Mouse (Mus musculus): ENCODE measurements around the gene Bach1. TPM values are rescaled to one million over a fixed set of nuclear protein-coding genes. Genes with fewer than 3 reads are reported as not detected.

The Bach1 gene
- polyA plus RNA-seq, 1 experiment, result 8.8 TPM

GRCm38 (mm10) chr16:87666620-87667004 lies 32.1 kb upstream of the Bach1 start:
- Histone ChIP-seq H3K4me3 (no peak overlapping the region), H3K36me3 (ENCODE audit: control insufficient read depth, insufficient read depth) (no peaks in the 10 kb centered on the region), H3K79me2 (ENCODE audit: control insufficient read depth, insufficient read depth) (no peaks in the 10 kb centered on the region), H3ac (ENCODE audit: control insufficient read depth, insufficient read length) (no peak overlapping the region), H3K4me2 (ENCODE audit: low read depth) (no peak overlapping the region), H3K27me3 (ENCODE audit: control insufficient read depth, insufficient read depth, insufficient read length) (no peaks in the 10 kb centered on the region)
- TF ChIP-seq CEBPB (IDR thresholded peaks at IDR 0.05; ENCODE audit: insufficient read depth, poor library complexity, severe bottlenecking) (no peak), TCF12 (IDR thresholded peaks at IDR 0.05; ENCODE audit: insufficient read depth, poor library complexity, severe bottlenecking) (no peak), USF1 (IDR thresholded peaks at IDR 0.05; ENCODE audit: low read depth) (no peak), SRF (IDR thresholded peaks at IDR 0.05; ENCODE audit: control insufficient read depth, insufficient read length, low read depth) (no peak), MYOD1 (IDR thresholded peaks at IDR 0.05; ENCODE audit: control insufficient read depth in 1 of 3, insufficient read length in 2 of 3, low read depth in 2 of 3) (no peak), MYOG (IDR thresholded peaks at IDR 0.05; ENCODE audit: control insufficient read depth in 1 of 3, insufficient read depth in 1 of 3, insufficient read length in 2 of 3, low read depth in 2 of 3) (no peak), REST (IDR thresholded peaks at IDR 0.05; ENCODE audit: insufficient read depth, insufficient read length) (no peak), MAX (IDR thresholded peaks at IDR 0.05; ENCODE audit: low read depth) (no peak), POLR2AphosphoS2 (IDR thresholded peaks at IDR 0.05; ENCODE audit: insufficient read length, low read depth) (no peak), POLR2A (IDR thresholded peaks at IDR 0.05; ENCODE audit: insufficient read length, low read depth) (no peak), E2F4 (IDR thresholded peaks at IDR 0.05; ENCODE audit: insufficient read depth) (no peak), TCF3 (IDR thresholded peaks at IDR 0.05; ENCODE audit: insufficient read length, low read depth) (no peak)

GRCm38 (mm10) chr16:87668002-87668401 lies 30.7 kb upstream of the Bach1 start:
- no peak overlapping the region for H3ac ChIP-seq (ENCODE audit: control insufficient read depth, insufficient read length)
- TF ChIP-seq POLR2A (IDR thresholded peaks at IDR 0.05; ENCODE audit: insufficient read length, low read depth) (no peak), E2F4 (IDR thresholded peaks at IDR 0.05; ENCODE audit: insufficient read depth) (no peak), MAX (IDR thresholded peaks at IDR 0.05; ENCODE audit: low read depth) (no peak), TCF3 (IDR thresholded peaks at IDR 0.05; ENCODE audit: insufficient read length, low read depth) (no peak), TCF12 (IDR thresholded peaks at IDR 0.05; ENCODE audit: insufficient read depth, poor library complexity, severe bottlenecking) (no peak), SRF (IDR thresholded peaks at IDR 0.05; ENCODE audit: control insufficient read depth, insufficient read length, low read depth) (no peak), USF1 (IDR thresholded peaks at IDR 0.05; ENCODE audit: low read depth) (no peak), CEBPB (IDR thresholded peaks at IDR 0.05; ENCODE audit: insufficient read depth, poor library complexity, severe bottlenecking) (no peak)
- no peaks in the 10 kb centered on the region for H3K79me2 ChIP-seq (ENCODE audit: control insufficient read depth, insufficient read depth)
- H3K27me3 ChIP-seq (ENCODE audit: control insufficient read depth, insufficient read depth, insufficient read length), result no peaks in the 10 kb centered on the region
- H3K36me3 ChIP-seq (ENCODE audit: control insufficient read depth, insufficient read depth), result no peaks in the 10 kb centered on the region
- no peak overlapping the region for H3K4me2 ChIP-seq (ENCODE audit: low read depth)
- no peak overlapping the region for H3K4me3 ChIP-seq

GRCm38 (mm10) chr16:87670091-87670820 lies 28.5 kb upstream of the Bach1 start:
- Histone ChIP-seq H3K4me2 (ENCODE audit: low read depth) (no peak overlapping the region), H3K27me3 (ENCODE audit: control insufficient read depth, insufficient read depth, insufficient read length) (no peaks in the 10 kb centered on the region), H3K36me3 (ENCODE audit: control insufficient read depth, insufficient read depth) (no peaks in the 10 kb centered on the region), H3ac (ENCODE audit: control insufficient read depth, insufficient read length) (no peak overlapping the region), H3K79me2 (ENCODE audit: control insufficient read depth, insufficient read depth) (no peaks in the 10 kb centered on the region), H3K4me3 (no peak overlapping the region)
- TF ChIP-seq MAX (IDR thresholded peaks at IDR 0.05; ENCODE audit: low read depth), result no peak
- no peak for TF ChIP-seq SRF (IDR thresholded peaks at IDR 0.05; ENCODE audit: control insufficient read depth, insufficient read length, low read depth)
- no peak for TF ChIP-seq REST (IDR thresholded peaks at IDR 0.05; ENCODE audit: insufficient read depth, insufficient read length)
- no peak for TF ChIP-seq MYOG (IDR thresholded peaks at IDR 0.05; ENCODE audit: control insufficient read depth in 1 of 3, insufficient read depth in 1 of 3, insufficient read length in 2 of 3, low read depth in 2 of 3)
- no peak for TF ChIP-seq TCF12 (IDR thresholded peaks at IDR 0.05; ENCODE audit: insufficient read depth, poor library complexity, severe bottlenecking)
- no peak for TF ChIP-seq POLR2A (IDR thresholded peaks at IDR 0.05; ENCODE audit: insufficient read length, low read depth)

- Histone ChIP-seq H3K36me3 (ENCODE audit: control insufficient read depth, insufficient read depth) (no peaks in the 10 kb centered on the region), H3K4me2 (ENCODE audit: low read depth) (no peak overlapping the region), H3ac (ENCODE audit: control insufficient read depth, insufficient read length) (no peak overlapping the region), H3K79me2 (ENCODE audit: control insufficient read depth, insufficient read depth) (no peaks in the 10 kb centered on the region), H3K4me3 (no peak overlapping the region), H3K27me3 (ENCODE audit: control insufficient read depth, insufficient read depth, insufficient read length) (no peaks in the 10 kb centered on the region)
- TF ChIP-seq SRF (IDR thresholded peaks at IDR 0.05; ENCODE audit: control insufficient read depth, insufficient read length, low read depth), result no peak
- TF ChIP-seq TCF12 (IDR thresholded peaks at IDR 0.05; ENCODE audit: insufficient read depth, poor library complexity, severe bottlenecking), result no peak
- TF ChIP-seq USF1 (IDR thresholded peaks at IDR 0.05; ENCODE audit: low read depth), result no peak
- no peak for TF ChIP-seq REST (IDR thresholded peaks at IDR 0.05; ENCODE audit: insufficient read depth, insufficient read length)
- TF ChIP-seq TCF3 (IDR thresholded peaks at IDR 0.05; ENCODE audit: insufficient read length, low read depth), result no peak
- TF ChIP-seq MAX (IDR thresholded peaks at IDR 0.05; ENCODE audit: low read depth), result no peak
- no peak for TF ChIP-seq E2F4 (IDR thresholded peaks at IDR 0.05; ENCODE audit: insufficient read depth)
Observed at GRCm38 (mm10) chr16:87670821-87671165, 28.0 kb upstream of the Bach1 start.

- Histone ChIP-seq H3K36me3 (ENCODE audit: control insufficient read depth, insufficient read depth) (no peaks in the 10 kb centered on the region), H3K4me3 (no peak overlapping the region), H3K27me3 (ENCODE audit: control insufficient read depth, insufficient read depth, insufficient read length) (no peaks in the 10 kb centered on the region), H3ac (ENCODE audit: control insufficient read depth, insufficient read length) (no peak overlapping the region), H3K4me2 (ENCODE audit: low read depth) (no peak overlapping the region), H3K79me2 (ENCODE audit: control insufficient read depth, insufficient read depth) (no peaks in the 10 kb centered on the region)
- TF ChIP-seq SRF (IDR thresholded peaks at IDR 0.05; ENCODE audit: control insufficient read depth, insufficient read length, low read depth), result no peak
- no peak for TF ChIP-seq USF1 (IDR thresholded peaks at IDR 0.05; ENCODE audit: low read depth)
- no peak for TF ChIP-seq POLR2AphosphoS2 (IDR thresholded peaks at IDR 0.05; ENCODE audit: insufficient read length, low read depth)
- TF ChIP-seq TCF12 (IDR thresholded peaks at IDR 0.05; ENCODE audit: insufficient read depth, poor library complexity, severe bottlenecking), result no peak
- TF ChIP-seq REST (IDR thresholded peaks at IDR 0.05; ENCODE audit: insufficient read depth, insufficient read length), result no peak
Observed at GRCm38 (mm10) chr16:87671336-87671735, 27.4 kb upstream of the Bach1 start.

Data from myocyte (in vitro differentiated cells).